Mouse (Mus musculus) adrenal gland, postnatal 36 days (tissue): ENCODE results near the gene Mboat1. TPM values are rescaled to one million over a fixed set of nuclear protein-coding genes. Genes with fewer than 3 reads are reported as not detected.

Source experiments
- DNase-seq, 2 experiments: peaks; one replicate each; pipeline ENCODE4 v3.0.0; 2021; ENCODE audit warnings: mixed read lengths in 1 of 2
- total RNA-seq, 2 experiments: library from RNA; stranded (reverse); gene quantifications; 2 replicates each; pipeline ENCODE4 v1.2.3; 2021

Gene Mboat1
- total RNA-seq, 2 experiments from 2014 or later = 3.8 to 5.4 TPM

- no peak for DNase-seq
Measured at GRCm38 (mm10) chr13:30185959-30186358, 49.7 kb downstream of the Mboat1 start.

DNA sequence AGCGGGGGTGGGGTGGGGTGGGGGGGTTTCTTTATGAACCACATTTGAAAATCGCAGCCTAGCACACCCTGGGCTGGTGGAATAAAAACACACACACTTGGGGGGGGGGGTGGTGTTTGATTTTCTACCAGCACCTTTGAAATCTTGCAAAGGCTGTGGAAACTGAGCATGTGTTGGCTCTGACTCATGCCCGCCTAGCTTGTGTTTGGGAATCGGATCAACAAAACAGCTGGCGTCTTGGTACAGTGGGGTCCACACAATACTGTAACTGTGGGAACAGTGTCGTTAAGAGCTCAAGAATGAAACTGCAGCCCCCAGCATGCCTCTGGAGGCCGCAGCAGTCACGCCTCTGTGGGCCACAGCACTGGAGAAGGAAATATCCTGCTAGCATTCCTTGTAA is 50.2 kb downstream of the Mboat1 start:
- no peak for DNase-seq

DNA sequence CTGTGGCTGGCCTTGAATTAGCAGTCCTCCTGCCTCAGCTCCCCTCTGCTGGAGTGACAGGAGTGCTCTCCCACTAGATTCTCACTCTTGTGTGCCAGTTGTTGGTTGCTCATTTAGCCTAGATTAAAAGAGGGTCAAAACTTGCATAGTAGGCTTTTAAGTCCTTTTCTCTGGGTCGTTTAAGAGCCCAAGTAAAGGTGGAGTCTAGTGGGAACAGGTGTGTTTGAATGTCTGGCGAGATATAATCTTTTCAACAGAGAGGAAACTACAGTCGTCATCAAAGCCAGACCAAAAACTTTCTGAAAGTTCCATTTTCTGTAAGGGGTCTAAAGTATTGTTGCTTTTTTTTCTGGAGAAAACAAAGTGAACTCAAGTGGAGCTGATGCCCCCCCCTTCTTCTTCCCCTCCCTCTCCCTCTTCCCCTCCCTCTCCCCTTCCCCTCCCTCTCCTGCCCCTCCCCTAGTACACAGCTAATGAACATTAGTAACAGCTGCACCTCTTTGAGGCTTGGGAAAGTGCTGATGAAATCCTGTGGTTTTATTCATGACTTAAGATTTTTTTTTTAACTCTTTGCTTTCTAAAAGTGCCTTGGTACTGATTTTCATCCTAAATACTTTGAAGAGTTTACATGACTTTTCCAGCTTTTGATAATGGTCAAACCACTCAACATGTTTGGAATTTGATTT is 55.9 kb downstream of the Mboat1 start:
- no peak for DNase-seq

- DNase-seq = no peak
Measured at GRCm38 (mm10) chr13:30193363-30193762, 57.1 kb downstream of the Mboat1 start.

DNA sequence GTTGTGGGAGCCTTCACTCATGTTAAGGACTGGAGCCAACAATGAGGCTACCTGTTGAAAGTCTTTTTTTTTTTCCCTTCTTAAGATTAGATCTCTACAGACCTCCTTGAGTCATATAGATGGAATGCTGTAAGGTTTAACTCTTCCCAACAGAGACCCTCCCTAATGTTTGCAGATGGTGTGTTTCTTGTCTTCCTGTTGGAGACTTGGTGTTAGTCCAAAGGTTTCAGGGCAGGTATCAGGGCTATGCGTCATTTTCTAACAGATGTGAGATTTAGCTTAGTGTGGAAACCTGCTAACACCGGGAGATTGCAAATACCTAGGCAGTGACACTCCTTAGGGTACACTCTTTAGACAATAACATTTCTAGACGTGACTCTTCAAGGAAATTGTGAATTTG is 58.5 kb downstream of the Mboat1 start:
- no peak for DNase-seq

- no peak for DNase-seq
Measured at GRCm38 (mm10) chr13:30196661-30197060, 60.4 kb downstream of the Mboat1 start.

- DNase-seq = no peak
Measured at GRCm38 (mm10) chr13:30198101-30198570, 61.8 kb downstream of the Mboat1 start.

GRCm38 (mm10) chr13:30199821-30200220 is 63.5 kb downstream of the Mboat1 start:
- DNase-seq = no peak

GRCm38 (mm10) chr13:30200737-30201136 is 64.4 kb downstream of the Mboat1 start:
- DNase-seq = no peak

- no peak for DNase-seq
Measured at GRCm38 (mm10) chr13:30203018-30203417, 66.7 kb downstream of the Mboat1 start.

DNA sequence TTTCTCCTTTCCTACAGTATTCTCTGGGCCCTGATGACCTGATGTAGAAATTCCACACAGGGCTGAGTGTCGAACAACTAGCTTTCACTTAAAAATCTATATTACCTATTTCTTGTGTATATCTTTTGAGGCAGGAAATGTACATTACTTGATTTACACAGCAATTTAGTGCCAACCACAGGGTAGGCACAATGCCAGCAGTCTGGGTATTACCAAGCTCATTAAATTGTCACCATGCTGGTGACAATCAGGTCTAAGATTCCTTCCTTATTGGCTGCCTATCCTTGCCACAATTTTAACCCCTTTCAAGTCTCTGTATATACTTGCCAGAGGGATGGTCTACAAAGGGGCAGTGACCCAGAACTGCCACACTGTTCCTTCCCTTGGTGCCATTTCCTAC is 71.9 kb downstream of the Mboat1 start:
- no peak for DNase-seq

DNA sequence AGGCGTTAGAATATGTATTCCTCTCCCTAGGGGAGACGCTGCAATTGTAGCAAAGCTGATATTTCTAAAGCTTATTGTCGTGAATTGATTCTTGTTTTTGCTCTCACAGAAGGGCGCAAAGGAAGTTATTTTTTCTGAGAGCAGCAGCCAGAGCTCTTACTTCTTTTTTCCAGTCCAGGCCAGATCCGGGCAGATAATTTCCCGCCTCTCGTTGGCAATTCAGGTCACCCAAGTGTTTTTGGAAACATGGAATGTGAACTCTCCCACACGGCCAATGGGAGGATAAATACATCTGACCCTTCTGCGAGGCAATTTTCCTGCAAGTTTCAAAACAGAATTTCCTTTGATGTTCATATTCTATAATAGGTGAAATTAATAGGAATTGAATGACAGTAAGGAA is 77.0 kb downstream of the Mboat1 start:
- no peak for DNase-seq

DNA sequence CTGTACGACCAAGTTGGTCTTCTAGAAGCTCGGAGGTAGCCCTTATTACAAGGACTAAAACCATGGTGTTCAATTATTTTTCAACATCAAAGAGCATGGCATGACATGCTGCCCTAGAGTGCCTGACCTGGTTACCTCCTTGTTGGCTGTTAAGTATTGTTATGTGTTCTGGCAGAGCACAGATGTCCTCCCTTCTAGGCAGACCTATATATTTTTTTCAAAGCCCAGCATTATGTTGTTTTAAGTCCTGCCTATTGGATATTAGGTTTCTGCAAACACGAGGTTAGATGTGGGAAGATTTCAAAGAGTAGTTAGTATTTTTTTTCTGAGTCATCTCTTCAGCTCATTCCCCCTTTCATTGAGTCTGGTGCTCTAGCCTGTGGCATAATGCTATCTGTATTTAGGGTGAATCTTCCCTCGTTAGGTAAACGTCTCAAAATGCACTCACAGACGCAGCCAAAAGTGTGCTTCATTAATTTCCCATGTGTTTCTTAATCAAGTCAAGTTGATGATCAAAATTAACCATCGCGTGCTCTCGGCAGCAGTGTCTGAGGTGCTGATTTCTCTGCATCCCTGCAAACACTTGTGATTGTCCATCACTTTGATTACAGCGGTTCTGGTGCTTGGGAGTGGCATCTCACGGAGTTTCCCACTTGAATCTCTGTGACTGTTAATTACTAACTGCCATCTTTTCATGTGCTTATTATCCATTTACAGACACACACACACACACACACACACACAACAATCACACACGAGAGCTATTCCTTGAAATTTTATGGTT is 81.5 kb downstream of the Mboat1 start:
- DNase-seq = no peak

DNA sequence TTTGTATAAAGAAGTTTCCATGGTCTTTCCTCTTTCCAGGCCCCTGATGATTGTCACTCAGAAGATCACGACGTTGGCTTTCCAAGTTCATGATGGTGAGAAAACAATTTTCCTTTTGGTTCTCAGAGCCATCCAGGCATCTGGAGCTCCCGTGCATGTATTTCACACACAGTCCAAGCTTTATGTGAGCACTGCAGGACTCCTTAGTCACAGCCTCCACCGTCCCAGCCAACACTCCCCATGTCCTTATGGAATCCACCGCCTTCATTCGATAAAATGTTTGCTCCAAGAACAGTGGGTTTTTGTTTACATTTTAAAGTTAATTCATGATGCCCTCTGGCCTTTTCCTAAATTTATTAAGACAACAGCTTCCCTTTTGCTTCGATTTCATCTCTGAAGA is 83.3 kb downstream of the Mboat1 start:
- DNase-seq = no peak

DNA sequence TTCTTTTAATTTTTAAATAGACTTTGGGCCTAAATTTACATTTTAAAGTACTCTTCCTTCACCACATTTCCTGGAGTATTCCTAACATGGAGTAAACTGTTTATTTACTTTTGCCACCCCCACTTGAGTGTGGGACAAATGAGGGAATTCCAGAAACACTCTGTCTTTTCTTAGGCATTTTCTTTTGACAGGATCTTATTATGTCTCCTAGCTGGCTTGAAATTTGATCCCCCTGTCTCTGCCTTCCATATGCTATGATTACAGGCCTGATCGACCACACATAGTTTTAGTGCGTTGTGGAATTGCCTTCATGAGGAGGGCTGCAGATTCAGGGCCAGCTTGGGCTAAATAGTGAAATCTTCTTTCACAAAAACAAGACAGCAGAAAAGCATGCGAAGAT is 85.0 kb downstream of the Mboat1 start:
- DNase-seq = no peak

- no peak for DNase-seq
Measured at GRCm38 (mm10) chr13:30224114-30224513, 87.8 kb downstream of the Mboat1 start.

DNA sequence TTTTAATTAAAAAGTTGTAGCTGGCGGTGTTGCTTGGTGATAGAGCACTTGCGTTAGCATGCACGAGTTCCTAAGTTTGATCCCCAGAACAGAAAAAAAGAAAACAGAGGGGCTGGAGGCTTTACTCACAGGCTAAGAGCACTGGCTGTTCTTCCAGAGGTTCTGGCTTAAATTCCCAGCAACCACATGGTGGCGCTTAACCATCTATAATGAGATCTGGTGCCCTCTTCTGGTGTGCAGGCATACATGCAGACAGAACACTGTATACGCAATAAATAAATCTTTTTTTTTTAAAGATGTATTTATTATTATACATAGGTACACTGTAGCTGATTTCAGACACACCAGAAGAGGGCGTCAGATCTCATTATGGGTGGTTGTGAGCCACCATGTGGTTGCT is 88.4 kb downstream of the Mboat1 start:
- DNase-seq = no peak

GRCm38 (mm10) chr13:30228762-30229161 is 92.5 kb downstream of the Mboat1 start:
- DNase-seq = no peak

DNA sequence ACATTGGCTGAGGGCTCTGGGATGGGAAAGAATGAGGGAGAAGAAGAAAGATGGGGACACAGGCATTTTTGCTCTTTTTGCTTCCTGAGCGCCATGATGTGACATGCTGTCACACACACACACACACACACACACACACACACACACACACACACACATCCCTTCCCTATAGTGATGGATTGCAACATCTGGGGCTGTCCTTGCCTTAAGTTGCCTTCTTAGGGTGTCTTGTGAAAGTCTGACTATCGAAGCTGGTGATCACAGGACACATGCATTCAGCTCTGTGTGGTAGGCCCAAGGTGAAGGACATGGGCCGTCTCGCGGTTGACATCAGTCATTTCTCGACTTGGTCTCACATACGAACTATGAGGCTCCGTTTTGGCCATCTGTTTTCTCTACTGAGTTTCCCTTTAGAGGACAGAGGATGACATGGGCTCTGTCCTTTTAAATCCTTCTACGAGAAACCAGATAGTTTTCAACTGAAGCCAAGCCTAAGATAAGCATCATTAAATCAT is 93.4 kb downstream of the Mboat1 start:
- DNase-seq = no peak

DNA sequence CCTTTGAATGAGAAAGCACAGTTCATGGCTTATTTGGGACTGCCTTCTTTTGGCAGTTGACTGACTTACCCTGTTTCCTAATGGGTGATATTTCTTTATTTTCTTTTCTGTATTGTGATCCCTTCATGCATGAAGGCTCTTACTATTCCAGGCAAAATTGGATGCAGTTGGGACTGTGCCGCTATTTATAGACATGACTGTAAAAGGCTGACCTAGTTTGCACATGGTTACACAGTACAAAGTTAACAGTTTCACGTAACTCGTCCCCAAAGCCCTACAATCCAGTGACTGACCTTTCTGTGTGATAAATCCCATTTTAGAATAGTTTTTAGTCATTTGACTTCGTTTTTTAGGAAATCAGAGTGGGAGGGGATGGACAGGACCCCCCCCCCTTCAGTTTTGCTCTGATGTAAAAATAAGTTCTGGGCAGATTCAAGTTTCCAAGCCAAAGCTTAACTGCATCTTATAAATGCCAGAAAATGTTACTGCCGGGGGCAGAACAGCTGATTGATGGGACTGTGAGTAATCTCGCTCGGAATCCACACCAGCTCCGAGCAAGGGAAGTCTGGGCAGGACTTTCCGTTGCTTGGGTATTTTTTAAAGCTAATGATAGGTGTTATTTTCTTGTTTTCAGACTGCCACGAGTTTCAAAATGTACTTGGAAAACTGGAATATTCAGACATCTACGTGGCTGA is 98.9 kb downstream of the Mboat1 start:
- DNase-seq = peak; percentile 40 to 55

GRCm38 (mm10) chr13:30239396-30239795 is 103.1 kb downstream of the Mboat1 start:
- DNase-seq = no peak

- DNase-seq = no peak
Measured at GRCm38 (mm10) chr13:30245573-30245972, 109.3 kb downstream of the Mboat1 start.
